ENCODE assay signal across 8 mouse cellular contexts in the genomic region with DNA sequence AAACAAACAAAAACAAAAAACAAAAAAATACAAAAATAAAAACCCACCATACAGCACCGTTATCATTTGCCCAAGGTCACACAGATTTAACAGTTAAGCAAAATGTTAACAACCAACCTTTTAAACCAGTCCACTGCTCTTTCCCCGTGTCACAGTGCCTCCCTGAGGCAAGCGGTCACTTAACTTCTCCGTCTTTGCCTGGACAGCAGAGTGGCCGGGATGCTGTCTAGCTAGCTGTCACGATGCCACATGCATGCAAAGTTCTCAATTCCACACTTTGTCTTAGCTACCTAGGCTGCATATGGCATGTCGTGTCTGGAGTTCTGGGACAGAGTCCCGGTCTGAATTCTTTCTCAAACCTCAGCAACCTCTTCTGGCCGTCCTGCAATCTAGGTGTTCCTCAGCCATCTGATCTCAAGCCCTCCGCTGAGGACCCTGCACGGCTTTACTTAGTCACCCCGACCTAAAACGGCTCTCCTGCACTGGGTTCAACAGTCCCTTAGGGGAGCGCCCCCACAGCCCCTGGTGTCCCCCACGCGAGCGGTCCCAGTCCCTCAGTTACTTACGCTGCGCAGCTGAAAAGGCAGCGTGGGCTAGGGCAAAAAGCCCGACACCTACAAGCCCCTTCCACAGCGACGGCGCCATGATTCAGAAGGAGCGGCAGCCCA. TPM values are rescaled to one million over a fixed set of nuclear protein-coding genes. Genes with fewer than 3 reads are reported as not detected.
DNase-seq lines count a peak whose midpoint lies in the region; ATAC-seq and TF ChIP-seq lines count a peak whose summit lies in the region.

No protein-coding gene starts in this region.

- H3K9me3 ChIP-seq in E14TG2a.4 (ENCODE audit: low read length) = no peaks in the 10 kb centered on the region
- H3K9me3 ChIP-seq in embryonic facial prominence, embryonic 14.5 days (ENCODE audit: control insufficient read depth, low read length) = no peaks in the 10 kb centered on the region
- H3K9me3 ChIP-seq in hindbrain, embryonic 15.5 days = no peaks in the 10 kb centered on the region
- no peaks in the 10 kb centered on the region for H3K9me3 ChIP-seq in liver, embryonic 13.5 days (replicated peaks)
- no peaks in the 10 kb centered on the region for H3K9me3 ChIP-seq in midbrain, postnatal 0 days (ENCODE audit: low read length)

- peak; percentile 36 to 47 for DNase-seq in cerebellum, postnatal 10 days
- DNase-seq in cerebellum, adult 8-10 months = no peak
- peak; percentile 3 for DNase-seq in embryonic facial prominence, embryonic 14.5 days (ENCODE audit: low spot score)
- no peak for DNase-seq in liver, embryonic 13.5 days
- DNase-seq in midbrain, postnatal 0 days (ENCODE audit: low spot score) = peak; percentile 8
- no peak for DNase-seq in thymus, adult 18-20 months

- 21% methylated on average over 25 of the region's 25 CpGs for WGBS in embryonic facial prominence, embryonic 14.5 days
- WGBS in hindbrain, embryonic 15.5 days = 16% methylated on average over 25 of the region's 25 CpGs
- 8% methylated on average over 25 of the region's 25 CpGs for WGBS in liver, embryonic 13.5 days (ENCODE audit: insufficient replicate concordance)
- 18% methylated on average over 25 of the region's 25 CpGs for WGBS in midbrain, postnatal 0 days

- peaks cover 8% of the 10 kb centered on the region; the same call in 1 of the 2 replicates for H3K36me3 ChIP-seq in E14TG2a.4 (ENCODE audit: insufficient read depth, low read length)
- H3K36me3 ChIP-seq in embryonic facial prominence, embryonic 14.5 days (ENCODE audit: control insufficient read depth, insufficient read depth, low read length) = no peaks in the 10 kb centered on the region
- no peaks in the 10 kb centered on the region for H3K36me3 ChIP-seq in hindbrain, embryonic 15.5 days
- no peaks in the 10 kb centered on the region; the same call in 1 of the 2 replicates for H3K36me3 ChIP-seq in liver, embryonic 13.5 days
- H3K36me3 ChIP-seq in midbrain, postnatal 0 days (ENCODE audit: insufficient read depth, low read length) = no peaks in the 10 kb centered on the region

- H3K4me2 ChIP-seq in embryonic facial prominence, embryonic 14.5 days (ENCODE audit: low read depth, low read length) = peak overlapping the region; percentile 60
- H3K4me2 ChIP-seq in hindbrain, embryonic 15.5 days = peak overlapping the region; percentile 53
- H3K4me2 ChIP-seq in liver, embryonic 13.5 days = peak overlapping the region; percentile 68
- H3K4me2 ChIP-seq in midbrain, postnatal 0 days (ENCODE audit: low read depth, low read length, poor library complexity, severe bottlenecking) = peak overlapping the region; percentile 49

- TF ChIP-seq CTCF in E14TG2a.4 (conservative IDR thresholded peaks at IDR 0.05; ENCODE audit: low read length) = no peak
- peak; percentile 38 for TF ChIP-seq CTCF in midbrain, postnatal 0 days (IDR thresholded peaks at IDR 0.05)

- H3K4me1 ChIP-seq in E14TG2a.4 (replicated peaks; ENCODE audit: low read depth, low read length) = peaks cover 4% of the 10 kb centered on the region; the same call in 1 of the 2 replicates
- H3K4me1 ChIP-seq in embryonic facial prominence, embryonic 14.5 days (ENCODE audit: control insufficient read depth, insufficient read depth, low read length) = no peaks in the 10 kb centered on the region; the same call in 1 of the 2 replicates
- peaks cover 10% of the 10 kb centered on the region for H3K4me1 ChIP-seq in hindbrain, embryonic 15.5 days (replicated peaks)
- H3K4me1 ChIP-seq in liver, embryonic 13.5 days (replicated peaks) = peaks cover 14% of the 10 kb centered on the region
- H3K4me1 ChIP-seq in midbrain, postnatal 0 days (ENCODE audit: insufficient read depth, low read length) = 0 out of 2 replicates have a peak, but pooled peaks cover 3% of the 10 kb centered on the region

- H3K27me3 ChIP-seq in E14TG2a.4 (ENCODE audit: insufficient read depth, low read length) = no peaks in the 10 kb centered on the region
- H3K27me3 ChIP-seq in embryonic facial prominence, embryonic 14.5 days (replicated peaks; ENCODE audit: control insufficient read depth, insufficient read depth, low read length) = no peaks in the 10 kb centered on the region
- no peaks in the 10 kb centered on the region for H3K27me3 ChIP-seq in hindbrain, embryonic 15.5 days
- no peaks in the 10 kb centered on the region for H3K27me3 ChIP-seq in liver, embryonic 13.5 days
- no peaks in the 10 kb centered on the region for H3K27me3 ChIP-seq in midbrain, postnatal 0 days (ENCODE audit: insufficient read depth, low read length)

- peak overlapping the region; percentile 92 for H3K4me3 ChIP-seq in E14TG2a.4 (replicated peaks; ENCODE audit: low read length)
- peak overlapping the region; percentile 64 for H3K4me3 ChIP-seq in embryonic facial prominence, embryonic 14.5 days (ENCODE audit: low read depth, low read length)
- H3K4me3 ChIP-seq in hindbrain, embryonic 15.5 days = peak overlapping the region; percentile 71
- H3K4me3 ChIP-seq in liver, embryonic 13.5 days (replicated peaks) = peak overlapping the region; percentile 79
- H3K4me3 ChIP-seq in midbrain, postnatal 0 days (ENCODE audit: low read depth, low read length) = peak overlapping the region; percentile 58

- ATAC-seq in embryonic facial prominence, embryonic 14.5 days (ENCODE audit: low read depth) = peak; percentile 51
- ATAC-seq in hindbrain, embryonic 15.5 days (ENCODE audit: low FRiP score, low read depth) = peak; percentile 67
- peak; percentile 54 for ATAC-seq in liver, embryonic 13.5 days (ENCODE audit: low read depth)
- ATAC-seq in midbrain, postnatal 0 days (ENCODE audit: low FRiP score) = peak; percentile 62

- peak overlapping the region; percentile 83 for H3K9ac ChIP-seq in embryonic facial prominence, embryonic 14.5 days (ENCODE audit: low read depth, low read length)
- H3K9ac ChIP-seq in hindbrain, embryonic 15.5 days = peak overlapping the region; percentile 70
- peak overlapping the region; percentile 86 for H3K9ac ChIP-seq in liver, embryonic 13.5 days
- H3K9ac ChIP-seq in midbrain, postnatal 0 days (replicated peaks; ENCODE audit: low read length, poor library complexity, severe bottlenecking) = peak overlapping the region; percentile 62

- H3K27ac ChIP-seq in embryonic facial prominence, embryonic 14.5 days (replicated peaks; ENCODE audit: low read depth, low read length) = peak overlapping the region; percentile 77
- peak overlapping the region; percentile 84 for H3K27ac ChIP-seq in hindbrain, embryonic 15.5 days (replicated peaks)
- H3K27ac ChIP-seq in liver, embryonic 13.5 days = peak overlapping the region; percentile 73
- H3K27ac ChIP-seq in midbrain, postnatal 0 days (ENCODE audit: low read depth, low read length) = peak overlapping the region; percentile 47; the same call in 1 of the 2 replicates

RNA-seq across cellular contexts. Expression of gene Mmgt1, which starts 0.5 kb away (rescaled TPM):
- 25.4 and 25.6 TPM in 2 replicates for polyA plus RNA-seq in embryonic facial prominence, embryonic 14.5 days (2014; fragmentation: Nextera tagmentation; extraction: Ambion mirVana)
- polyA plus RNA-seq in hindbrain, embryonic 15.5 days (2015; fragmentation: Nextera tagmentation; extraction: Ambion mirVana) = 53.6 and 55.3 TPM in 2 replicates
- polyA plus RNA-seq in liver, embryonic 13.5 days (2015; fragmentation: Nextera tagmentation; extraction: Ambion mirVana) = 9.5 and 12.8 TPM in 2 replicates
- 74.2 and 85.1 TPM in 2 replicates for total RNA-seq in midbrain, postnatal 0 days (2014; rRNA removed)
- polyA plus RNA-seq in midbrain, postnatal 0 days (2015; fragmentation: Nextera tagmentation; extraction: Ambion mirVana) = 43.2 and 44.0 TPM in 2 replicates

RNA-seq across cellular contexts. Expression of gene Slc9a6, which starts 12.2 kb away (rescaled TPM):
- polyA plus RNA-seq in embryonic facial prominence, embryonic 14.5 days (2014; fragmentation: Nextera tagmentation; extraction: Ambion mirVana) = 11.8 and 14.8 TPM in 2 replicates
- 67.9 and 70.8 TPM in 2 replicates for polyA plus RNA-seq in hindbrain, embryonic 15.5 days (2015; fragmentation: Nextera tagmentation; extraction: Ambion mirVana)
- polyA plus RNA-seq in liver, embryonic 13.5 days (2015; fragmentation: Nextera tagmentation; extraction: Ambion mirVana) = 3.6 and 4.7 TPM in 2 replicates
- total RNA-seq in midbrain, postnatal 0 days (2014; rRNA removed) = 111 and 138 TPM in 2 replicates
- 67.7 and 70.1 TPM in 2 replicates for polyA plus RNA-seq in midbrain, postnatal 0 days (2015; fragmentation: Nextera tagmentation; extraction: Ambion mirVana)

RNA-seq across cellular contexts. Expression of gene Gm648, which starts 47.9 kb away (rescaled TPM):
- polyA plus RNA-seq in embryonic facial prominence, embryonic 14.5 days (2014; fragmentation: Nextera tagmentation; extraction: Ambion mirVana) = not detected in 2 replicates
- polyA plus RNA-seq in hindbrain, embryonic 15.5 days (2015; fragmentation: Nextera tagmentation; extraction: Ambion mirVana) = not detected in 2 replicates
- polyA plus RNA-seq in liver, embryonic 13.5 days (2015; fragmentation: Nextera tagmentation; extraction: Ambion mirVana) = not detected in 2 replicates
- not detected in 2 replicates for total RNA-seq in midbrain, postnatal 0 days (2014; rRNA removed)
- 0.15 TPM in 1 of 2 replicates, not detected in the other for polyA plus RNA-seq in midbrain, postnatal 0 days (2015; fragmentation: Nextera tagmentation; extraction: Ambion mirVana)

Comparison
In these comparisons a context has a peak if more than half of its experiments do, and no peak if none do; other contexts are left out.
1. DNase-seq: peak in cerebellum, postnatal 10 days (2 of 2), embryonic facial prominence, embryonic 14.5 days (single experiment) and midbrain, postnatal 0 days (single experiment); none in cerebellum, adult 8-10 months (single experiment), liver, embryonic 13.5 days (single experiment) and thymus, adult 18-20 months (0 of 2).
2. Peak in every context shown above with its lines, with median percentiles within 50 percentile points of each other: H3K4me3 ChIP-seq, ATAC-seq, H3K27ac ChIP-seq, H3K4me2 ChIP-seq and H3K9ac ChIP-seq.